Mouse (Mus musculus): ENCODE results near the gene Mlh3. TPM values are rescaled to one million over a fixed set of nuclear protein-coding genes. Genes with fewer than 3 reads are reported as not detected.
"Not testable (repeated sequence)": the region's sequence is repeated elsewhere in the genome, so short reads cannot be mapped to it uniquely, and the experiment has no call there.

The Mlh3 gene
- polyA plus RNA-seq, 1 experiment from 2014 or later = 9.4 TPM

DNA sequence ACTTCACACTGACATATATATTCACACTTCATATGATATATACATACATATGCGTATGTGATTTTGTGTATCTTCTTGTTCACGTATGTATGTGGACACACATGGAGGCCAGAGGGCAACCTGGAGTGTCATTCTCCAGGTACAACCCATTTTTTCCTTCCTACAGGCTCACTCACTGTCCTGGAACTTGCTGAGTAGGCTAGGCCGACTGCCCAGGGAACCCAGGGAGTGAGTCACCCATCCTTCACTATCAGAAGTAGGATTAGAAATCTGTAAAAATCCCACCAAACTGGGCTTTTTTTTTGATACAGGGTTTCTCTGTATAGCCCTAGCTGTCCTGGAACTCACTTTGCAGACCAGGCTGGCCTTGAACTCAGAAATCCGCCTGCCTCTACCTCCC, 14.6 kb upstream of the Mlh3 start:
- no peak overlapping the region for H3K9ac ChIP-seq
- no peaks in the 10 kb centered on the region for H3K9me3 ChIP-seq (ENCODE audit: control insufficient read depth, low read length)
- no peak overlapping the region for H3K4me2 ChIP-seq (replicated peaks)
- H3K27me3 ChIP-seq (ENCODE audit: control insufficient read depth, insufficient read depth, low read length) = no peaks in the 10 kb centered on the region
- H3K4me3 ChIP-seq (replicated peaks; ENCODE audit: low read length) = no peak overlapping the region
- DNase-seq (ENCODE audit: low spot score) (no peak), ATAC-seq (ENCODE audit: low FRiP score) (no peak)
- no peak overlapping the region for H3K27ac ChIP-seq
- no peaks in the 10 kb centered on the region for H3K36me3 ChIP-seq (replicated peaks; ENCODE audit: control insufficient read depth, insufficient read depth)
- H3K4me1 ChIP-seq (replicated peaks; ENCODE audit: control insufficient read depth, insufficient read depth, low read length) = peaks cover 5% of the 10 kb centered on the region
- 92% methylated on average over 4 of the region's 4 CpGs for WGBS

DNA sequence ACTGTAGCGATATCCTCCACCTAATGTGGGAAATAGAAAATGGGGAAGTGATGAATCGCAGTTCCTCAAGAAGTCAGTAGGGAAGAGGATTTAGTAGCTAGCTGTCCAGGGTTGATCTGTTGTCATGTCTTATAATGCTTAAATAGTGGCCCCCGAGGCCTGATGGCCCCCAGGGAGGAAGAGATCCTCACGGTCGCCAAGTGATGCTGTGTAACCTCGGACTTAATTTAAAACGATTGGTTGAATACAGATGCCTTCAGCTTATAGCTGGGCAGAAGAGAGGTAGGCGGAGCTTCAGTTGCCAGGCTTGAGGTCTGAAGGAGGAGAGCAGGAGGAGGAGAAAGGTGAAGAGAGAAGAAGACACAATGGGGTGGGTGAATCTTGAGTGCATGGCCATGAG, 13.9 kb upstream of the Mlh3 start:
- no peaks in the 10 kb centered on the region for H3K9me3 ChIP-seq (ENCODE audit: control insufficient read depth, low read length)
- no peaks in the 10 kb centered on the region for H3K36me3 ChIP-seq (replicated peaks; ENCODE audit: control insufficient read depth, insufficient read depth)
- H3K4me3 ChIP-seq (replicated peaks; ENCODE audit: low read length) = no peak overlapping the region
- H3K27ac ChIP-seq = no peak overlapping the region
- H3K27me3 ChIP-seq (ENCODE audit: control insufficient read depth, insufficient read depth, low read length) = no peaks in the 10 kb centered on the region
- no peak for DNase-seq (ENCODE audit: low spot score)
- peaks cover 10% of the 10 kb centered on the region for H3K4me1 ChIP-seq (replicated peaks; ENCODE audit: control insufficient read depth, insufficient read depth, low read length)
- ATAC-seq (ENCODE audit: low FRiP score) = no peak
- no peak overlapping the region for H3K4me2 ChIP-seq (replicated peaks)
- WGBS = 74% methylated on average over 8 of the region's 8 CpGs
- no peak overlapping the region for H3K9ac ChIP-seq

DNA sequence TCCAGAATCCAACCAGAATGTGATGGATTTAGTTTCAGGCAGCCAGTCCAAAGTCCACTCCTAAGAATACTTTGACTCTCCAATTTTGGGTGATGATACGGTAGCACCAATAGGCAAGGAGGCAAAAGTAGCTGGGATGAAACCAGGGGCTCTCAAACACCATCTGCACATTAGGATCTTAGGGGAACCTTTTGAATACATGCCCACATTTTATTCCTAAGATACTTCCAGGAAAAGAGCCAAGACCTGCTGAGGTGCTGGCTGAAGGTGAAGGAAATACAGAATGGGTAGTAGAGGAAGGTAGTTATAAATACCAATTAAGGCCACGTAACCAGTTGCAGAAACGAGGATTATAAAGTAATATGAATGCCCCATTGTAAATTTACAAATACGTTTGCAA, 11.4 kb upstream of the Mlh3 start:
- not testable (repeated sequence) for H3K9ac ChIP-seq; H3K27ac ChIP-seq; H3K4me2 ChIP-seq (replicated peaks); DNase-seq (ENCODE audit: low spot score); H3K36me3 ChIP-seq (replicated peaks; ENCODE audit: control insufficient read depth, insufficient read depth); H3K4me1 ChIP-seq (replicated peaks; ENCODE audit: control insufficient read depth, insufficient read depth, low read length); H3K27me3 ChIP-seq (ENCODE audit: control insufficient read depth, insufficient read depth, low read length); H3K4me3 ChIP-seq (replicated peaks; ENCODE audit: low read length); H3K9me3 ChIP-seq (ENCODE audit: control insufficient read depth, low read length); ATAC-seq (ENCODE audit: low FRiP score)
- 81% methylated on average over 1 of the region's 4 CpGs for WGBS

DNA sequence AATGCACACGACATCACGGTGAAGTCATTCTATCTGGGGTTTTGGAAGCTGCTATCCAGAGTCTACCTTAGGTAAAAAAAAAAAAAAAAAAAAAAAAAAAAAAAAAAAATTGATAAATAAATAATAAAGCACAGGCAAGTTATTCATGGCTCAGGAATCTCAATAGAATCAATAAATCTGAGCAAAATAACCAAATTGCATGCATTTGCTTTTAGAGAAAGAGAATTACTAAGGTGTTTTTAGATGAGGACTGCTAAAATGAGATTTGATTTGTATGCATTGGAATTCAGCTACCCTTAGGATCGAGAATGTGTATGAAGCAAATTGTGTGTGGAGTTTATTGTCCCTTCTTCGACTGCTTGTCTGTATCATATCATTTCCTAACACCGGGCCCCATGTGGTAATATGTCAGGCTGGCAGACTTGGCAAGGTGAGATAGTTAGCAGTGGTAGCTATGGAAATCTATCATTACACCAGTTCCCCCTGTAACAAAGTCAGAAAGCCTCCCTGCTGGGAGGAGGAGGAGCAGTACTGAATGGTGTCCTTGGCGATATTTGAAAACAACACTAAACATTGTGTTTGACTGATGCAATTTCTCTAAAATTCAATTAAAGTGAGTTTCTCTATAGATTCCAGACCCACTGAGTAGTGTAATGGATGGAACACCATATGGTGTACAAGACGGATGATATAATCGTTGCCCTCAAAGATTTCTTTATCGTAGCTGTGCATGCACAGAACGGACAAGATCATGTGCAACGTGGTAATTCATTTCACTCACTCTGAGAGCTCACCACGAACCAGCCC, 10.6 kb upstream of the Mlh3 start:
- H3K4me1 ChIP-seq (replicated peaks; ENCODE audit: control insufficient read depth, insufficient read depth, low read length) = peaks cover 7% of the 10 kb centered on the region; the same call in 1 of the 2 replicates
- H3K4me3 ChIP-seq (replicated peaks; ENCODE audit: low read length) = peak overlapping the region; percentile 87
- no peaks in the 10 kb centered on the region for H3K36me3 ChIP-seq (replicated peaks; ENCODE audit: control insufficient read depth, insufficient read depth)
- no peak for ATAC-seq (ENCODE audit: low FRiP score)
- peak; percentile 37 for DNase-seq (ENCODE audit: low spot score)
- H3K9me3 ChIP-seq (ENCODE audit: control insufficient read depth, low read length) = no peaks in the 10 kb centered on the region
- H3K27me3 ChIP-seq (ENCODE audit: control insufficient read depth, insufficient read depth, low read length) = no peaks in the 10 kb centered on the region
- H3K9ac ChIP-seq = no peak overlapping the region
- H3K27ac ChIP-seq = no peak overlapping the region
- 53% methylated on average over 12 of the region's 12 CpGs for WGBS
- H3K4me2 ChIP-seq (replicated peaks) = peak overlapping the region; percentile 96

DNA sequence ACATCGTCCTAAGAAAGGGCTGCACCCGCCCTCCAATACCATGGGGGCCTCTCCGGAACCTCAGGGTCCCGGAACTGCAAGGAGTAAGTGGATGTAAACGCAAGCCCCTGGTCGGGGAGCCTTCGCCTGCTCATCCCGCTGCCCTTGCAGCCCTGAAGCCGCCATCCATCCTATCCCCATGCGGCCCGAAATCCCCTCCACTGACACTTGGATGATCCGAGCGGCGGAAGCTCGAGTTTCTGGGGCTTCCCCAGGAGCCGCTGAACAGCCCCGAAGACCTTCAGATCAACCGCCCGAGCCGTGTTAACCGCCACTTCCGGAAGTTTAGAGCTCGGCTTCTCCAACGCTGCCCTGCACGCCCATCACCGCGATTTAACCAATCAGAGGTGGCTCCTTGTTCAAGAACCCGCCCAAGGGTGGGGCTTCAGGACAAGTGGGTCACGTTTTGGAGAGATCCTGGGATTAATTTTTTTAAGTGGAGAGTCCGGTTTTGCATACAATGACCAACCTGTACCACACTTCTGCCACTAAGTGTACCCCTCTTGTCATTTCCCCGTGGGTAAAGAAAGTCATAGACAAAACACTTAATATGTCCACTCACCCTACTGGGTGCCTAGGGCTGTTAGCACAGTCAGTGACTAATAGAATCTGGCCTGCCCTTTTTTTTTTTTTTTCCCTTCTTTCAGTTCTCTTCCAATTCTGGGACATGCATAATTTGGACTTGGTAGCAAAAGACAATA, 9.9 kb upstream of the Mlh3 start:
- DNase-seq (ENCODE audit: low spot score) = peak; percentile 97
- under 1% methylated on average over 31 of the region's 31 CpGs for WGBS
- H3K9ac ChIP-seq = peak overlapping the region; percentile 89

DNA sequence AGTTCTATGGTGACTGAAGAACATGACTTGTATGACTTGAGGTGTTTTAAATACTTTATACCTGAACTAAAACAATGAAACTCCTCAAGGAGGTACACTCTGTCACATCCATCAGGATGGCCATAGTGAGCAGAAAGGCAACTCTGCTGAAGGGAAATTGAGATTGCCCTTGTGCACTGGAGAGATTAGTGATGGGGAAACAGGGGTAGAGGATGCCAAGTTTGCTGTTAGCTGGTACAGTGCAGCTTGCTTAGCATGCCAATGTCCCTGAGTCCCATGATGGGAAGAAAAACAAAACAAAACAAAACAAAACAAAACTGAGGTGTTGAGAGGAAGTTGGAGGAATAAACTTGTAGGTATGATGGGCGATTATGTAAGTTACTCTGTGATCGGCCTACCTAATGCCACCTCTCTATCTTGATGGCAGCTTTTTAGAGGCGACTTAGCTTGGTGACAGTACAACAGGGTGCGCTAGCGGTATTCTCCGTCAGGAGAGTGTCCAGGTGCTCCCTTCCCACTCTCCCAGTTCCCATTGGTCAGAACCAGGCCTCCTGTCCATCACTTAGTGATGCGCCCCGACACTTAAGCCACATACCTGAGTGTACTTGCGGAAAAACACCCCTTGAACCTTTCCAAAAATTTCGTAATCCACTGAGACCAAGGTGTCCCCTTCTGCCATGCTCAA, 9.1 kb upstream of the Mlh3 start:
- DNase-seq (ENCODE audit: low spot score) (no peak), ATAC-seq (ENCODE audit: low FRiP score) (peak; percentile 47; the same call in 1 of the 2 replicates)
- H3K4me1 ChIP-seq (replicated peaks; ENCODE audit: control insufficient read depth, insufficient read depth, low read length) = peaks cover 7% of the 10 kb centered on the region; the same call in 1 of the 2 replicates
- peak overlapping the region; percentile 96 for H3K4me2 ChIP-seq (replicated peaks)
- no peaks in the 10 kb centered on the region for H3K27me3 ChIP-seq (ENCODE audit: control insufficient read depth, insufficient read depth, low read length)
- H3K4me3 ChIP-seq (replicated peaks; ENCODE audit: low read length) = peak overlapping the region; percentile 87
- no peaks in the 10 kb centered on the region for H3K36me3 ChIP-seq (replicated peaks; ENCODE audit: control insufficient read depth, insufficient read depth)
- peak overlapping the region; percentile 89 for H3K9ac ChIP-seq
- 6% methylated on average over 10 of the region's 10 CpGs for WGBS
- no peaks in the 10 kb centered on the region for H3K9me3 ChIP-seq (ENCODE audit: control insufficient read depth, low read length)
- peak overlapping the region; percentile 80 for H3K27ac ChIP-seq

More for the DNA sequence above, 9.9 kb upstream of the Mlh3 start:
- H3K27me3 ChIP-seq (ENCODE audit: control insufficient read depth, insufficient read depth, low read length) = no peaks in the 10 kb centered on the region
- H3K4me1 ChIP-seq (replicated peaks; ENCODE audit: control insufficient read depth, insufficient read depth, low read length) = peaks cover 7% of the 10 kb centered on the region; the same call in 1 of the 2 replicates
- H3K36me3 ChIP-seq (replicated peaks; ENCODE audit: control insufficient read depth, insufficient read depth) = no peaks in the 10 kb centered on the region
- peak; percentile 98 for ATAC-seq (ENCODE audit: low FRiP score)
- H3K4me3 ChIP-seq (replicated peaks; ENCODE audit: low read length) = peak overlapping the region; percentile 87
- H3K27ac ChIP-seq = peak overlapping the region; percentile 80
- no peaks in the 10 kb centered on the region for H3K9me3 ChIP-seq (ENCODE audit: control insufficient read depth, low read length)
- H3K4me2 ChIP-seq (replicated peaks) = peak overlapping the region; percentile 96

DNA sequence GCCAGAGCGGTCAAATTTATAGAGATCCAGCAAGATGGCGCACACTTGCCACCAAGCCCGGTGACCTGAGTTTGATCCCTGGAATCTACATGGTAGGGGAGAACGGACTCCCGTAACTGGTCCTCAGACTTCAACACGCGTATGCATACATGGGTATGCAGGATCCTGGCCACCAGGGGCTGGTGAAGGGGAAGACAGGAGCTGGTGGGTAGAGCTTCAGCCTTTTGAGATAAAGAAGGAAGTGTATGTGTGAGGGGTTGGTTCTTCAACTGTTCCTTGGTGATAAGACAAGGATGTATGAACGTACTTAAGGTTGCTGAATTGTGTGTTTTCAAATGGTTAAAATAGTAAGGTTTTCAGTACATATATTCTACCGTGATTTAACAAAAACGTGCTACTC, 8.5 kb upstream of the Mlh3 start:
- DNase-seq (ENCODE audit: low spot score) (no peak), ATAC-seq (ENCODE audit: low FRiP score) (no peak)
- no peak overlapping the region for H3K27ac ChIP-seq
- H3K9me3 ChIP-seq (ENCODE audit: control insufficient read depth, low read length) = no peaks in the 10 kb centered on the region
- no peak overlapping the region for H3K9ac ChIP-seq
- WGBS = 97% methylated on average over 10 of the region's 10 CpGs
- peaks cover 7% of the 10 kb centered on the region; the same call in 1 of the 2 replicates for H3K4me1 ChIP-seq (replicated peaks; ENCODE audit: control insufficient read depth, insufficient read depth, low read length)
- H3K27me3 ChIP-seq (ENCODE audit: control insufficient read depth, insufficient read depth, low read length) = no peaks in the 10 kb centered on the region
- H3K4me2 ChIP-seq (replicated peaks) = no peak overlapping the region
- no peak overlapping the region for H3K4me3 ChIP-seq (replicated peaks; ENCODE audit: low read length)
- H3K36me3 ChIP-seq (replicated peaks; ENCODE audit: control insufficient read depth, insufficient read depth) = no peaks in the 10 kb centered on the region

DNA sequence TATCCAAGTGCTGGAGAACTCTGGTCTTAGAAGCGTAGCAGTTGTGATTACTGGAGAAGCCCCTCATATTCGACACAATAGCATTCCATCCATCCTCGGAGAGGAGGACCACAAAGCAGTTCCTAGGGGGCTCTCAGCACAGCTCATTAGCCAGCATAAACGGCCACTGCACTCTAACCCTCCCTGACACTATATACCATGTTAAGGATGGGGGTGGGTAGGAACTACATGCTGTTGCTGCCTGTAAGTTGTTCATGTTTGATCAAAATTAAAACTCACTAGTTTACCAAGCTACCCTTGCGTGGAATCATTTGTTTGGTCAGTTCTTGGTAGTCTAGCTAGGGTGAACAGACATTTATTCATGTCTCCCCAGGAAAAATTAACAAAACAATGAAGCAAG, 5.9 kb upstream of the Mlh3 start:
- Histone ChIP-seq H3K9me3 (ENCODE audit: control insufficient read depth, low read length) (no peaks in the 10 kb centered on the region), H3K9ac (no peak overlapping the region), H3K4me3 (replicated peaks; ENCODE audit: low read length) (no peak overlapping the region), H3K27ac (no peak overlapping the region), H3K4me2 (replicated peaks) (no peak overlapping the region), H3K36me3 (replicated peaks; ENCODE audit: control insufficient read depth, insufficient read depth) (no peaks in the 10 kb centered on the region), H3K27me3 (ENCODE audit: control insufficient read depth, insufficient read depth, low read length) (no peaks in the 10 kb centered on the region), H3K4me1 (replicated peaks; ENCODE audit: control insufficient read depth, insufficient read depth, low read length) (peaks cover 7% of the 10 kb centered on the region; the same call in 1 of the 2 replicates)
- ATAC-seq (ENCODE audit: low FRiP score) = no peak
- WGBS = 62% methylated on average over 5 of the region's 5 CpGs
- DNase-seq (ENCODE audit: low spot score) = no peak

DNA sequence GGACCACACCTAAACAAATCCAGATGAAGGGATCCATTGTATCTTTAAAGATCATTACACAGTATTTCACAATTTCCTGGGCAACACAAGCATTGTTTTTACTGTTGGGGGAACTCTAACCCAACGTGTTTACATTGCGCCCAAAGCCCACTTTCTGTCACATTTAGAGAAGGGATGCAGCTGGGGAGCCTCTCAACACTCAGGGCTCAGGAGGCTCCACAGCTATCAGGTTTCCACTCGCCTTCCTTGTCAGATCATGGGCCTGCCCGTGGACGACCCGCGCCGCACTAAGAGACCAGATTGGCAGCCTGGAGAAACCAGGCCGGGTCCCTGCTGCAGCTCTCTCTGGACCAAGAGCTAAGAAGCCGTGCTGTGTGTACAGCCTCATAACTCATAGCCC, 3.1 kb upstream of the Mlh3 start:
- no peaks in the 10 kb centered on the region for H3K9me3 ChIP-seq (ENCODE audit: control insufficient read depth, low read length)
- no peak for DNase-seq (ENCODE audit: low spot score)
- H3K27me3 ChIP-seq (ENCODE audit: control insufficient read depth, insufficient read depth, low read length) = no peaks in the 10 kb centered on the region
- H3K36me3 ChIP-seq (replicated peaks; ENCODE audit: control insufficient read depth, insufficient read depth) = no peaks in the 10 kb centered on the region
- WGBS = 92% methylated on average over 10 of the region's 10 CpGs
- H3K27ac ChIP-seq = no peak overlapping the region
- H3K4me1 ChIP-seq (replicated peaks; ENCODE audit: control insufficient read depth, insufficient read depth, low read length) = 0 out of 2 replicates have a peak, but pooled peaks cover 4% of the 10 kb centered on the region
- H3K9ac ChIP-seq = no peak overlapping the region
- no peak overlapping the region for H3K4me2 ChIP-seq (replicated peaks)
- ATAC-seq (ENCODE audit: low FRiP score) = no peak
- H3K4me3 ChIP-seq (replicated peaks; ENCODE audit: low read length) = no peak overlapping the region
